Mouse (Mus musculus): ENCODE results near the gene Sipa1l2.

The Sipa1l2 gene

GRCm38 (mm10) chr8:125465156-125465821, 104.3 kb downstream of the Sipa1l2 start:
- no peak for DNase-seq (ENCODE audit: low spot score in 2 of 2)

GRCm38 (mm10) chr8:125462901-125463300, 106.7 kb downstream of the Sipa1l2 start:
- no peak for DNase-seq (ENCODE audit: low spot score in 2 of 2)

- DNase-seq (ENCODE audit: low spot score in 2 of 2), result no peak
Observed at GRCm38 (mm10) chr8:125461504-125461903, 108.1 kb downstream of the Sipa1l2 start.

GRCm38 (mm10) chr8:125460602-125461001, 109.0 kb downstream of the Sipa1l2 start:
- no peak for DNase-seq (ENCODE audit: low spot score in 2 of 2)

- no peak for DNase-seq (ENCODE audit: low spot score in 2 of 2)
Observed at GRCm38 (mm10) chr8:125449048-125449447, 120.6 kb downstream of the Sipa1l2 start.

- no peak for DNase-seq (ENCODE audit: low spot score in 2 of 2)
Observed at GRCm38 (mm10) chr8:125447543-125447942, 122.1 kb downstream of the Sipa1l2 start.

- DNase-seq (ENCODE audit: low spot score in 2 of 2), result no peak
Observed at GRCm38 (mm10) chr8:125446236-125446635, 123.4 kb downstream of the Sipa1l2 start.

GRCm38 (mm10) chr8:125445225-125445609, 124.4 kb downstream of the Sipa1l2 start:
- DNase-seq (ENCODE audit: low spot score in 2 of 2), result no peak

- DNase-seq (ENCODE audit: low spot score in 2 of 2), result no peak
Observed at GRCm38 (mm10) chr8:125444457-125445224, 125.0 kb downstream of the Sipa1l2 start.

GRCm38 (mm10) chr8:125435320-125436100, 134.1 kb downstream of the Sipa1l2 start:
- no peak for DNase-seq (ENCODE audit: low spot score in 2 of 2)

- no peak for DNase-seq (ENCODE audit: low spot score in 2 of 2)
Observed at GRCm38 (mm10) chr8:125434151-125434550, 135.5 kb downstream of the Sipa1l2 start.

- DNase-seq (ENCODE audit: low spot score in 2 of 2), result no peak
Observed at GRCm38 (mm10) chr8:125431321-125431720, 138.3 kb downstream of the Sipa1l2 start.

GRCm38 (mm10) chr8:125430796-125431195, 138.8 kb downstream of the Sipa1l2 start:
- no peak for DNase-seq (ENCODE audit: low spot score in 2 of 2)

- no peak for DNase-seq (ENCODE audit: low spot score in 2 of 2)
Observed at GRCm38 (mm10) chr8:125428979-125429690, 140.5 kb downstream of the Sipa1l2 start.

- DNase-seq (ENCODE audit: low spot score in 2 of 2), result no peak
Observed at GRCm38 (mm10) chr8:125423861-125424260, 145.7 kb downstream of the Sipa1l2 start.

- DNase-seq (ENCODE audit: low spot score in 2 of 2), result no peak
Observed at GRCm38 (mm10) chr8:125419202-125419830, 150.3 kb downstream of the Sipa1l2 start.

- peak in 1 of 2 experiments; percentile 31 for DNase-seq (ENCODE audit: low spot score in 2 of 2)
Observed at GRCm38 (mm10) chr8:125416146-125416545, 153.5 kb downstream of the Sipa1l2 start.

GRCm38 (mm10) chr8:125414651-125415050, 155.0 kb downstream of the Sipa1l2 start:
- DNase-seq (ENCODE audit: low spot score in 2 of 2), result no peak

- no peak for DNase-seq (ENCODE audit: low spot score in 2 of 2)
Observed at GRCm38 (mm10) chr8:125413001-125413909, 156.4 kb downstream of the Sipa1l2 start.

- DNase-seq (ENCODE audit: low spot score in 2 of 2), result no peak
Observed at GRCm38 (mm10) chr8:125410646-125411045, 159.0 kb downstream of the Sipa1l2 start.

All from urinary bladder, adult 18-20 months (tissue).